ENCODE assay signal across 8 mouse cellular contexts in the genomic region with DNA sequence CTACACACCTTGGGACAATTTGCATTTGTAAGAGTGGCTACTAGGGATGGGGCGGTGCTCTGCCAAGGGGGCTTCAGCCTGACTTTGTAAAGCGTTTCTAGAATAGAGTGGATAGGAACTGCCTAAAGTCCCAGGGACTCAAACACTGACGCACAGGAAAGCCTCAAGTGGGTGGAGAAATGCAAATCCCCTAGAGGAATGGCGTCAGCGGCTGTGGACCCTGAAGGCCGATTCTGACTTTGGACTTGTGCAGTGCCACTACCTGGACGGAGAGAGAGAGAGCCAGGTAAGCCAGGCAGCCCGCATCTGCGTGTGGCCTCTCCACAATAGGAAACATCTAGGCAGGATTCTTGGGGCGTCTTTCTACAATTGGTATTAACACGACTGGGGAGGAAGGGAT. TPM values are rescaled to one million over a fixed set of nuclear protein-coding genes. Genes with fewer than 3 reads are reported as not detected.
A peak's percentile ranks its signal among the peaks of the same experiment; 100 is the strongest.
DNase-seq lines count a peak whose midpoint lies in the region; ATAC-seq and TF ChIP-seq lines count a peak whose summit lies in the region.

No protein-coding gene starts in this region.

- no peak for TF ChIP-seq CTCF in forebrain, postnatal 0 days (IDR thresholded peaks at IDR 0.05; ENCODE audit: low read depth)

- no peak overlapping the region for H3K27ac ChIP-seq in forebrain, postnatal 0 days (ENCODE audit: low read depth, low read length)
- no peak overlapping the region for H3K27ac ChIP-seq in stomach, embryonic 15.5 days

- ATAC-seq in forebrain, postnatal 0 days, result no peak
- peak; percentile 58 for ATAC-seq in megakaryocyte, adult 5-6 weeks (ENCODE audit: poor library complexity, severe bottlenecking)
- no peak for ATAC-seq in stomach, embryonic 15.5 days (ENCODE audit: insufficient read depth, low FRiP score, low read depth)

- peak overlapping the region; percentile 22; the same call in 1 of the 2 replicates for H3K9ac ChIP-seq in forebrain, postnatal 0 days
- no peak overlapping the region for H3K9ac ChIP-seq in stomach, embryonic 15.5 days

- no peaks in the 10 kb centered on the region; the same call in 1 of the 2 replicates for H3K4me1 ChIP-seq in forebrain, postnatal 0 days (ENCODE audit: insufficient read depth)
- H3K4me1 ChIP-seq in stomach, embryonic 15.5 days, result no peaks in the 10 kb centered on the region

- H3K27me3 ChIP-seq in forebrain, postnatal 0 days (ENCODE audit: insufficient read depth, low read length), result no peaks in the 10 kb centered on the region
- no peaks in the 10 kb centered on the region for H3K27me3 ChIP-seq in stomach, embryonic 15.5 days (replicated peaks)

- H3K9me3 ChIP-seq in forebrain, postnatal 0 days (ENCODE audit: low read length), result no peaks in the 10 kb centered on the region
- no peaks in the 10 kb centered on the region for H3K9me3 ChIP-seq in stomach, embryonic 15.5 days

- H3K4me3 ChIP-seq in forebrain, postnatal 0 days (ENCODE audit: low read depth, low read length), result peak overlapping the region; percentile 23
- H3K4me3 ChIP-seq in stomach, embryonic 15.5 days (replicated peaks), result peak overlapping the region; percentile 30

- WGBS in forebrain, postnatal 0 days, result 6% methylated on average over 11 of the region's 11 CpGs
- WGBS in stomach, embryonic 15.5 days, result 4% methylated on average over 11 of the region's 11 CpGs

- peak; percentile 32 for DNase-seq in retina, embryonic 14.5 days (ENCODE audit: low spot score)
- DNase-seq in retina, postnatal 1 day, result no peak
- no peak for DNase-seq in forebrain, postnatal 0 days
- DNase-seq in kidney, postnatal 36 days, result peak; percentile 14 to 17
- no peak for DNase-seq in ovary, postnatal 36 days (ENCODE audit: low spot score)
- DNase-seq in cerebellum, adult 11-12 months, result no peak

- H3K36me3 ChIP-seq in forebrain, postnatal 0 days (ENCODE audit: insufficient read depth), result no peaks in the 10 kb centered on the region
- H3K36me3 ChIP-seq in stomach, embryonic 15.5 days, result no peaks in the 10 kb centered on the region

- H3K4me2 ChIP-seq in forebrain, postnatal 0 days (ENCODE audit: low read depth), result peak overlapping the region; percentile 49
- peak overlapping the region; percentile 57 for H3K4me2 ChIP-seq in stomach, embryonic 15.5 days

RNA-seq across cellular contexts. Expression of gene Stat4, which starts 21.5 kb away (rescaled TPM):
- 0.46 and 0.81 TPM in 2 replicates for total RNA-seq in forebrain, postnatal 0 days (2014; rRNA removed)
- polyA plus RNA-seq in forebrain, postnatal 0 days (2015; fragmentation: Nextera tagmentation; extraction: Ambion mirVana), result 0.68 and 1.1 TPM in 2 replicates
- 19.3 and 28.2 TPM in 2 replicates for total RNA-seq in megakaryocyte, adult 5-6 weeks (2015)
- total RNA-seq in megakaryocyte, adult 5-6 weeks (2017), result 13.2 and 21.6 TPM in 2 replicates
- 2.5 and 2.6 TPM in 2 replicates for polyA plus RNA-seq in stomach, embryonic 15.5 days (2015; fragmentation: Nextera tagmentation; extraction: Ambion mirVana)

Comparison
In these comparisons a context has a peak if more than half of its experiments do, and no peak if none do; other contexts are left out.
1. DNase-seq: peak in retina, embryonic 14.5 days (single experiment) and kidney, postnatal 36 days (2 of 2); none in retina, postnatal 1 day (single experiment), forebrain, postnatal 0 days (single experiment), ovary, postnatal 36 days (single experiment) and cerebellum, adult 11-12 months (single experiment).